Mouse (Mus musculus) hindbrain, embryonic 13.5 days (tissue): ENCODE data around the gene Pcgf3. TPM values are rescaled to one million over a fixed set of nuclear protein-coding genes. Genes with fewer than 3 reads are reported as not detected.
"Not testable (repeated sequence)": the region's sequence is repeated elsewhere in the genome, so short reads cannot be mapped to it uniquely, and the experiment has no call there.

Source experiments
- ATAC-seq: fragments of 200-750 bp; cut with Nextera tagmentation; 2 replicates; pipeline ENCODE4 v1.8.0; 2017; ENCODE audit warnings: moderate TSS enrichment; ENCODE audit not compliant: low FRiP score
- H3K27ac ChIP-seq: fragments of 300-500 bp; sonication (generic); 2 replicates; pipeline ENCODE4 v1.5.1; 2015; ENCODE audit warnings: inconsistent platforms, mild to moderate bottlenecking, moderate library complexity
- H3K27me3 ChIP-seq: fragments of 300-500 bp; sonication (generic); 2 replicates; pipeline ENCODE4 v1.6.1; 2015; ENCODE audit warnings: mild to moderate bottlenecking, inconsistent platforms
- H3K36me3 ChIP-seq: fragments of 300-500 bp; sonication (generic); 2 replicates; pipeline ENCODE4 v1.6.1; 2015; ENCODE audit warnings: mild to moderate bottlenecking, inconsistent platforms
- H3K4me1 ChIP-seq: fragments of 300-500 bp; sonication (generic); replicated peaks from 2 replicates; pipeline ENCODE4 v1.6.1; 2015; ENCODE audit warnings: inconsistent platforms
- H3K4me2 ChIP-seq: fragments of 300-500 bp; sonication (generic); 2 replicates; pipeline ENCODE4 v1.6.1; 2015; ENCODE audit warnings: inconsistent platforms, mild to moderate bottlenecking, moderate library complexity
- H3K4me3 ChIP-seq: fragments of 300-500 bp; sonication (generic); 2 replicates; pipeline ENCODE4 v1.5.1; 2015; ENCODE audit warnings: mild to moderate bottlenecking, inconsistent platforms
- H3K9ac ChIP-seq: fragments of 300-500 bp; sonication (generic); 2 replicates; pipeline ENCODE4 v1.6.1; 2015; ENCODE audit warnings: mild to moderate bottlenecking, inconsistent platforms
- H3K9me3 ChIP-seq: fragments of 300-500 bp; sonication (generic); 2 replicates; pipeline ENCODE4 v1.6.1; 2016; ENCODE audit warnings: inconsistent platforms
- WGBS: fragments of 180-500 bp; shearing (Covaris S2); methylation state at CpG from one replicate; pipeline ENCODE4 v1.1.7; 2015; 5-methylcytosine and 5-hydroxymethylcytosine counted together
- polyA plus RNA-seq: library from polyadenylated mRNA; unstranded; fragments of >200 nt; fragmentation: Nextera tagmentation; extraction: Ambion mirVana; gene quantifications from 2 replicates; pipeline ENCODE4 v1.2.1, GENCODE M21; 2015

Pcgf3 gene
- polyA plus RNA-seq, 1 experiment from 2014 or later = 27.8 TPM

- 91% methylated on average over 6 of the region's 6 CpGs for WGBS
- no peaks in the 10 kb centered on the region for H3K27me3 ChIP-seq
- H3K27ac ChIP-seq = no peak overlapping the region
- no peak overlapping the region for H3K4me3 ChIP-seq
- H3K36me3 ChIP-seq = peaks cover 60% of the 10 kb centered on the region
- H3K9me3 ChIP-seq = no peaks in the 10 kb centered on the region
- no peak overlapping the region for H3K4me2 ChIP-seq
- no peak overlapping the region for H3K9ac ChIP-seq
- H3K4me1 ChIP-seq = no peaks in the 10 kb centered on the region
- ATAC-seq = no peak
Measured at GRCm38 (mm10) chr5:108483006-108483405, 22.0 kb downstream of the Pcgf3 start.

- Histone ChIP-seq H3K4me3 (no peak overlapping the region), H3K9ac (no peak overlapping the region), H3K4me1 (no peaks in the 10 kb centered on the region), H3K27ac (no peak overlapping the region), H3K9me3 (no peaks in the 10 kb centered on the region), H3K36me3 (peaks cover 65% of the 10 kb centered on the region), H3K4me2 (no peak overlapping the region), H3K27me3 (no peaks in the 10 kb centered on the region)
- no peak for ATAC-seq
- WGBS = 94% methylated on average over 2 of the region's 2 CpGs
Measured at GRCm38 (mm10) chr5:108485239-108485638, 24.2 kb downstream of the Pcgf3 start.

DNA sequence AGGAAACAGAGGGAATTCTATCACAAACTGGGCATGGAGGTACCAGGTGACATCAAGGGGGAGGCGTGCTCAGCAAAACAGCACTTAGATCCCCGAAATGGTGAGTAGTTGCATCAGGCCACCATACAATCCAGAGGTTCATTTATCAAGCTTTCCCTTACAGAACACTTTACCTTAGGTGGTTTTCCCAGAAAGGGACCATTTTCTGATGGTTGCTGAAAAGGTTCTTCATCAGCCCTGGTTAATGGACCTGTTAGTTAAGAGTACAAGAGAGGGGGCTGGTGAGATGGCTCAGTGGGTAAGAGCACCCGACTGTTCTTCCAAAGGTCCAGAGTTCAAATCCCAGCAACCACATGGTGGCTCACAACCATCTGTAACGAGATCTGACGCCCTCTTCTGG, 25.1 kb downstream of the Pcgf3 start:
- H3K4me2 ChIP-seq, H3K4me1 ChIP-seq, ATAC-seq, H3K27ac ChIP-seq, H3K9ac ChIP-seq, H3K27me3 ChIP-seq, H3K4me3 ChIP-seq, H3K9me3 ChIP-seq: not testable (repeated sequence)
- peaks cover 73% of the 10 kb centered on the region for H3K36me3 ChIP-seq
- WGBS = 96% methylated on average over 5 of the region's 5 CpGs

- no peaks in the 10 kb centered on the region for H3K9me3 ChIP-seq
- H3K4me1 ChIP-seq = no peaks in the 10 kb centered on the region
- no peaks in the 10 kb centered on the region for H3K27me3 ChIP-seq
- no peak overlapping the region for H3K27ac ChIP-seq
- no peak overlapping the region for H3K4me2 ChIP-seq
- 94% methylated on average over 1 of the region's 1 CpGs for WGBS
- no peak overlapping the region for H3K9ac ChIP-seq
- no peak overlapping the region for H3K4me3 ChIP-seq
- peaks cover 91% of the 10 kb centered on the region for H3K36me3 ChIP-seq
- ATAC-seq = no peak
Measured at GRCm38 (mm10) chr5:108501573-108501972, 40.5 kb downstream of the Pcgf3 start.

GRCm38 (mm10) chr5:108502286-108502685, 41.3 kb downstream of the Pcgf3 start:
- Histone ChIP-seq H3K4me3 (no peak overlapping the region), H3K27ac (no peak overlapping the region), H3K9ac (no peak overlapping the region), H3K27me3 (no peaks in the 10 kb centered on the region), H3K9me3 (no peaks in the 10 kb centered on the region), H3K36me3 (peaks cover 85% of the 10 kb centered on the region), H3K4me1 (no peaks in the 10 kb centered on the region), H3K4me2 (no peak overlapping the region)
- ATAC-seq = no peak
- WGBS = 91% methylated on average over 18 of the region's 18 CpGs

GRCm38 (mm10) chr5:108515581-108516361, 54.7 kb downstream of the Pcgf3 start:
- no peaks in the 10 kb centered on the region for H3K4me1 ChIP-seq
- no peak overlapping the region for H3K9ac ChIP-seq
- no peaks in the 10 kb centered on the region for H3K27me3 ChIP-seq
- H3K36me3 ChIP-seq = peaks cover 24% of the 10 kb centered on the region
- H3K27ac ChIP-seq = no peak overlapping the region
- no peak for ATAC-seq
- H3K4me2 ChIP-seq = no peak overlapping the region
- 75% methylated on average over 6 of the region's 6 CpGs for WGBS
- no peak overlapping the region for H3K4me3 ChIP-seq
- H3K9me3 ChIP-seq = no peaks in the 10 kb centered on the region

GRCm38 (mm10) chr5:108516655-108517054, 55.6 kb downstream of the Pcgf3 start:
- no peak overlapping the region for H3K9ac ChIP-seq
- H3K27me3 ChIP-seq = no peaks in the 10 kb centered on the region
- H3K4me1 ChIP-seq = no peaks in the 10 kb centered on the region
- no peak for ATAC-seq
- no peak overlapping the region for H3K4me2 ChIP-seq
- H3K9me3 ChIP-seq = no peaks in the 10 kb centered on the region
- no peak overlapping the region for H3K4me3 ChIP-seq
- peaks cover 24% of the 10 kb centered on the region for H3K36me3 ChIP-seq
- WGBS = 87% methylated on average over 3 of the region's 3 CpGs
- no peak overlapping the region for H3K27ac ChIP-seq

GRCm38 (mm10) chr5:108518106-108518885, 57.3 kb downstream of the Pcgf3 start:
- Histone ChIP-seq H3K36me3 (peaks cover 33% of the 10 kb centered on the region), H3K9ac (no peak overlapping the region), H3K27ac (no peak overlapping the region), H3K27me3 (no peaks in the 10 kb centered on the region), H3K4me2 (no peak overlapping the region), H3K4me1 (no peaks in the 10 kb centered on the region), H3K9me3 (no peaks in the 10 kb centered on the region), H3K4me3 (no peak overlapping the region)
- no peak for ATAC-seq
- 85% methylated on average over 9 of the region's 9 CpGs for WGBS

GRCm38 (mm10) chr5:108518951-108519350, 57.9 kb downstream of the Pcgf3 start:
- no peak overlapping the region for H3K4me3 ChIP-seq
- ATAC-seq = no peak
- peaks cover 35% of the 10 kb centered on the region for H3K36me3 ChIP-seq
- 72% methylated on average over 5 of the region's 5 CpGs for WGBS
- H3K27ac ChIP-seq = no peak overlapping the region
- H3K9ac ChIP-seq = no peak overlapping the region
- no peaks in the 10 kb centered on the region for H3K9me3 ChIP-seq
- no peak overlapping the region for H3K4me2 ChIP-seq
- H3K27me3 ChIP-seq = no peaks in the 10 kb centered on the region
- H3K4me1 ChIP-seq = no peaks in the 10 kb centered on the region

- no peak overlapping the region for H3K4me2 ChIP-seq
- H3K4me1 ChIP-seq = no peaks in the 10 kb centered on the region
- WGBS = 81% methylated on average over 7 of the region's 7 CpGs
- no peaks in the 10 kb centered on the region for H3K27me3 ChIP-seq
- ATAC-seq = no peak
- no peaks in the 10 kb centered on the region for H3K9me3 ChIP-seq
- no peak overlapping the region for H3K27ac ChIP-seq
- no peak overlapping the region for H3K9ac ChIP-seq
- no peak overlapping the region for H3K4me3 ChIP-seq
- H3K36me3 ChIP-seq = peaks cover 46% of the 10 kb centered on the region
Measured at GRCm38 (mm10) chr5:108520153-108520552, 59.1 kb downstream of the Pcgf3 start.

DNA sequence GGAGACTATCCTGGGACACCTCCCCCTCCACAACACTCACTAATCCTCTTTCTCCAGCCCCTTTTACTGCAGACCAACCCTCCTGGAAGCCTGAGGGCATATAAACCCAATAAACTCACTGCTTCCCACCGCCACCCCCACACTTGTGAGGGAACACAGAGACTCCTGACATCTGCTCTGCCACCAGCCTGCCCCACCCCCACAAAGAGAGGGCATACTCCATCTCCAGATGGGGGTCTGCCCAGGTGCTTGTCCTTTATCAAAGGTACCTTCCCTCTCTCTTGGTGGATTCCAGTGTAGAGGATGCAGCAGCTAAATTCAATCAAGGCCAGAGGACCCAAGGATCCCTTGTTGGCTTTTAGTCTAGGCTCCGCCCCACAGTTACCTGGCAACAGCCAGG, 60.0 kb downstream of the Pcgf3 start:
- ATAC-seq = no peak
- no peaks in the 10 kb centered on the region for H3K9me3 ChIP-seq
- H3K27ac ChIP-seq = no peak overlapping the region
- no peak overlapping the region for H3K4me2 ChIP-seq
- H3K9ac ChIP-seq = no peak overlapping the region
- H3K27me3 ChIP-seq = no peaks in the 10 kb centered on the region
- H3K36me3 ChIP-seq = peaks cover 53% of the 10 kb centered on the region
- H3K4me1 ChIP-seq = no peaks in the 10 kb centered on the region
- H3K4me3 ChIP-seq = no peak overlapping the region
- 81% methylated on average over 2 of the region's 2 CpGs for WGBS

DNA sequence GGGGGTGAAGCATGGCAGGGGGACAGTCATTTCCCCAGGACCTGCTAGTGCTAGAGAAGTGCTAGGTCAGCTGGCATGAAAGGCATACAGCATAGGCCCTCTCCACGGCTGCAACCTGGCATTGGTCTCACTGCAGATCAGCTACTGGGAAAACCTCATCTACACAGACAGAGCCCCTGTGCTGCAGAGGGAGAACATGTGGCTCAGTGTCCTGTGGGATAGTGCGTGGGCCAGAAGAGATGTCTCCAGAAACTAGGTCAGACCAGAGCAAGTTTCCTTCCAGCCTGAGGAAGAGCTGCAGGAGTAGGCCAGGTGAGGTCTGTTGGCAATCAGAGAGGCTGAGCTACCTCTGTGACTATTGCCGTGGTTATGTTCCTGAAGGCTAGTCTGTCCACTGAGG, 60.9 kb downstream of the Pcgf3 start:
- no peak for ATAC-seq
- 84% methylated on average over 3 of the region's 3 CpGs for WGBS

GRCm38 (mm10) chr5:108522597-108522996, 61.6 kb downstream of the Pcgf3 start:
- 93% methylated on average over 3 of the region's 3 CpGs for WGBS
- Histone ChIP-seq H3K36me3 (peaks cover 53% of the 10 kb centered on the region), H3K4me2 (no peak overlapping the region), H3K27me3 (no peaks in the 10 kb centered on the region), H3K4me1 (no peaks in the 10 kb centered on the region), H3K9me3 (no peaks in the 10 kb centered on the region), H3K9ac (no peak overlapping the region), H3K27ac (no peak overlapping the region), H3K4me3 (no peak overlapping the region)
- no peak for ATAC-seq

More for the DNA sequence above, 60.9 kb downstream of the Pcgf3 start:
- no peak overlapping the region for H3K4me3 ChIP-seq
- peaks cover 53% of the 10 kb centered on the region for H3K36me3 ChIP-seq
- H3K27me3 ChIP-seq = no peaks in the 10 kb centered on the region
- no peak overlapping the region for H3K27ac ChIP-seq
- no peak overlapping the region for H3K9ac ChIP-seq
- no peaks in the 10 kb centered on the region for H3K9me3 ChIP-seq
- no peaks in the 10 kb centered on the region for H3K4me1 ChIP-seq
- no peak overlapping the region for H3K4me2 ChIP-seq
